Mouse (Mus musculus) layer of hippocampus, postnatal 10 days (tissue): Measurements from ENCODE around the gene Pacrg. TPM values are rescaled to one million over a fixed set of nuclear protein-coding genes. Genes with fewer than 3 reads are reported as not detected.
A peak's percentile ranks its signal among the peaks of the same experiment; 100 is the strongest.

Source experiments
- DNase-seq, 2 experiments: peaks; one replicate each; pipeline ENCODE4 v3.0.0; 2021; ENCODE audit warnings: low spot score in 2 of 2
- long read RNA-seq: library from polyadenylated mRNA; stranded (forward); transcript quantifications from one replicate; pipeline ENCODE4 v2.0.0, GENCODE M21; 2023
- total RNA-seq, 2 experiments: library from RNA; stranded (reverse); gene quantifications; 2 replicates each; pipeline ENCODE4 v1.2.3; 2021

The Pacrg gene
- 10 to 100 TPM; 17.5 to 18.2 TPM for total RNA-seq
- long read RNA-seq, transcript Pacrg-201 (5 exons, 1,475 nt): major isoform, 15 of 19 reads
- long read RNA-seq, partial matches to known transcripts: 0 of 19 reads
- long read RNA-seq, other reads (novel, unspliced or antisense): 4 of 19 reads

DNA sequence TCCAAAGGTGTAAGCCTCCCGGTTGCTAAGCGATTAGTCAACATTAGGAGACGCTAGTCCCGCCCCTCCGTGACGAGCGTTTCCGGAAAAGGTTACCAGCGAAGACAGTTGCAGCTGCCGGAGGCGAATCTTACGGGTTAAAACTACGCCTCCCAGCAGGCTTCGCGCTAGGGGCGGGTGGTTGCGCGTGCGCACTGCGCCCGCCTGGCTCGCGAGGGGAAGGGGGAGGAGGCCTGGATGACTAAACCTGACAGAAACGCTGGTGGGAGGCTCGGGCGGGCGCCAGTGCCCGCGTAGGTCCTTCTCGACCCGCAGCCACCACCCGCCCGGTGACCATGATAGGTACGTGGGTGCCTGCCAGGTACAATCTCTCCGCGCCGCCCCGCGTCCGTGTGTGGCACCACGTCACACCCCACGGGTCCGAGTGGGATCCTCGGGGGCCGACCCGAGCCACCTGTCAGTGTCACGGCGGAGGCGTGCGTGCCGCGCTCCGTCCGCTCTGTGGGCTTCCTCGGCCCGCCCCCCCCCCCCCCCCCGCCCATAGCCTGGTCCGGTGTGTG, at the start of gene Pacrg, which contains the start of gene Prkn:
Gene Pacrg, minus strand, starts transcription at position 164 of the 560 bp plus-strand sequence.
Gene Prkn, plus strand, starts transcription at position 237 of the 560 bp plus-strand sequence.
- peak; percentile 96 to 97 for DNase-seq

DNA sequence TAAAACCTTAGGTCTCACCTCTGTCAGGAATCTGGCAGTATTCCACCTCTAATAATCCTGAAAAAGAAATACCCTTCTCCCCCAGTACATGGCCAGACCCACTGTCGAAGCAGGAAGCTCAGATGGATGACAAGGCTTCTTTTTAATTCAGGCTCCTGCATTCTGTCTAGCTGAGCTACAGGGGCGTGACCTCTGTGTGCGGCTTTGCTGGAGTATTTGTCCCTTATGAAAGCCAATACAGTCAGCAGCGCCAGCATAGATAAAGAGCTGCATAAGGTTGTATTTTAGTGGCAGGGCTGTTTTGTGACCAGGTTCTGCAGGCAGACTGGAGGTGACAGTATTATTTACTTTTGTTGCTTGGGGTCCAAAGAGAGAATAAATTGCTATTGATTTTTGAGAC, 47.8 kb upstream of the Pacrg start:
- DNase-seq: no peak

DNA sequence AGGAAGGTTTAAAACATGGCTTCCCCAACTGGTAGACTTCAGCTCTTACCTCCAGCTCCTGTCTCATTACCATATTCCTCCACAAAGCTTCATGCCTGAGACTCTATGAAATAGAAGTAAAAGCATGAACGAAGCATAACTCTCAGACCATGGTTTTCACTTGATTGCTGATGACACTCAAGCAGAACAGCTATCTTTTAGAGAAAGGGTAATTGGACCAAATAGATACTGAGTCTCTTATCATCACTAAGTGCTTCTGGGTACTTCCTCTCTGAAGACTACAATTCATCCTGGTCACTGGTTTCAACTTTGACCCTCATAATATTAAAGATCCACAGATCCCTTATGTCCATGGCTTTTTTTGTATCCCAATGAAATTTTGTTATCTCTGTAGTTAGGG, 42.1 kb upstream of the Pacrg start:
- no peak for DNase-seq

DNA sequence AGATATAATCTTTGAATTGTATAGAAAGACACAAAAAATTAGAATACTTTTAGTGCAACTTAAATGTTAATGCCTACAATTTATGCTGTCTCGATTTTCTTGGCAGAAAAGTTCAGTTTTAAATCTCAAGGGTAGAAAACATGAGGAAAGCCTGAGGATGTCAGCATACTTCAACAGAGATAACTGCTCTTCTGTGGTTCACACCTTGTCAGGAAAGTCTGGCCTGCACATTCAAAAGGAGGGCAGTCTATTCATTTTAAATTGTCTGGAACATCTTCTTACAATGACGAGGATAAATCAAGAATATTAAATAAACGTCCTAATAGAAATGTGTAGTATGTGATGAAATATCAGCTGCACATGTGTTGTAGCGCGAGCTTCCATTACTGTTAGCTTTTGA, 38.9 kb upstream of the Pacrg start:
- no peak for DNase-seq

DNA sequence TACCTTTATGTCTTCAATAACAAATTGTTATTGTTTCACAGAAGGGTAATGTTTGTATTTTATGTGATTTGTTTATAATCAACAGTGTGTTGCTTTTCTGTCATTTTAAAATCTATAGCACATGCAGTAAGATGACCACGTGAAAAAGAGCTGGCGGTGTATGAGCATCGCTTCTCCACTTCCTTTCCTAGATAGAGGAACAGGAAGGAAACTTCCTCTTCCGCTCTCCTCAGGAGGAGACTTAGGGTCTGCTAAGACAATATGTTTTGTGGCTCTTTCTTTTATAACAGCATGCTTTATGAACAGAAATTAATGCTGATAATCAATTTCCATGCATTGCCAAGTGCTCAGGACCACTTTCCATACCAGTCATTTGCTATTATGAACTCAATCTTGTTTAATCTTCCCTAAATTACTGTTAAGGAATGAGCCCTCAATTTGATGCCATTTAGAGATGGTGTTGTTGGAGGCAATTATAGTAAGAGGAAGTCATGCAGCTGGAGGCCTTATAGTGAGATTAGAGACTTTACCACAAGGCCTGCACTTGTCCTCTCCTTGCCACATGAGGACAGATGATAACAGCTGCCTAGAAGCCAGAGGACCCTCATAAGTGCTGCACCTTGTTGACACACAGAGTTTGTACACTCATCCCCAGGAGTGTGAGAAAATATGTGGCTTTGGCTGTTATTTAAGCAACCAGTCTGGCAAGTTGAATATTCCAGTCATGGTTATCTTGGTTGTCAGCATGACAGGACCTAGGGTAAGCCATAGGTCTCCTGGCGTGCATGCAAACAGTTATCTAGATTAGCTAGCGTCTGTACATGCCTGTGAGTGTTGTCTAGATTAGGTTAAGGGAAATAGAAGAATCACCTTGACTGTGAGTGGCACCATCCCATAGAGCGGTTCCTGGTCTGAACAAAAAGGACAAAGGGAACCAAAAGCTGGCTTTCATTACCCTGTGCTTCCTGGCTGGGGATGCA, 34.4 kb upstream of the Pacrg start:
- DNase-seq: no peak

DNA sequence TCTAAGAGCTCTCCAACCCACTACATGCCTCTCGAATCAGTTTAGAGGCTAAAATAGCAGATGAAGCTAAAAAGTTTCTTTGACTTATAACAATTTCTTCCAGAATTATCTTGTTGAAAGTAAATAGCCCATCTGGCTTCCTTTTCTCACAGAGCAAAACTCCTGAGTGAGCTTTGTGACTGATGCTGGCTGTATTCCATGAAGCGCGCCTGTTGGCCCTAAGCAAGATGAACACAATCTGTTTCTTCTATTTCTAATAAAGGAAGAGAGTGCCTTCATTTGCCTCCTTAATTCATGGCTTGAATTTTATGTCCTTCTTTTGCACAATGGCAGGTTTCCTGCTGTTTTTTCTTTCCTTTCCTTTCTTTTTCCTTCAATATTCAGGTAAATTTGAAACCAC, 14.1 kb upstream of the Pacrg start:
- no peak for DNase-seq

DNA sequence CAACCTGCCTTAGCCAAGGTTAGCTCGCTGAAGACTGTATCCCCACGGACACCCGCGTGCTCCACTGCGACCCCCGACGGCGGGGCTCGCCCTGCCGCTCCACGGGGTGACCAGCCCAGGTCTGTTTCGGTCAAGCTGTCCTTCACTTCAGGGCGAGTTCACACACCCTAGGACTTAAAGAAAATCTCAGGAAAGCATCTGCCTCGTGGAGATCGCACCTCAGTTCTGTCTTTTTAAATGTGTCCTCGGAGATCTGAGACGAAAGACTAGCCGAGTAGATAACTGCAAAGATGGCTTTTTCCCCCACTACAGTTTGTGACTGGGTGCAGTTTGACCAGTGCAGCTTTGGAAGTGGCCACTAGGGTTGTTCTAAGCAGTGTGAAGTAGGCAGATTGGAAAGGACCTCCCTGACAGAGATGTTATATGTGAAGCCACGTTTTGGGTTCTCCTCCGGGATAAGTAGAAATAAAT, 655 bp upstream of the Pacrg start:
- peak; percentile 56 to 59 for DNase-seq

DNA sequence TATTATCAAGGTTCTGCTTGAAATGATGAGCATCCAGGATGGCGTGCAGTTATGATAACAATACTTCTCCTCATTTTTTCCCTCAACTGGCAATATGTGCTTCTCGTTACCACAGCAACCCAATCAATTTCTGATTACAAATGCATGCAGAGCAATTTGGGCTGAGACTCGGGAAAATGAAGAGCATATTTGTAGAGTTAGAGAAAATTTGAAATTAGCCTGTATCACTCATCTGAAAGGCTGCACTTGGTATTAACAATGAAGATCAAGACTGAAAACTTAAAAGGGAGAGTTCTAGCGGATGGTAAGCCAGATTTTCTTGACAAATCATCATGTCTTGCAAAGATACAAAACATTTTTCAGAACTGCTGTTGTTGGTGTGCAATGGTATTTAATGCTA, 21.1 kb downstream of the Pacrg start:
- DNase-seq: no peak

DNA sequence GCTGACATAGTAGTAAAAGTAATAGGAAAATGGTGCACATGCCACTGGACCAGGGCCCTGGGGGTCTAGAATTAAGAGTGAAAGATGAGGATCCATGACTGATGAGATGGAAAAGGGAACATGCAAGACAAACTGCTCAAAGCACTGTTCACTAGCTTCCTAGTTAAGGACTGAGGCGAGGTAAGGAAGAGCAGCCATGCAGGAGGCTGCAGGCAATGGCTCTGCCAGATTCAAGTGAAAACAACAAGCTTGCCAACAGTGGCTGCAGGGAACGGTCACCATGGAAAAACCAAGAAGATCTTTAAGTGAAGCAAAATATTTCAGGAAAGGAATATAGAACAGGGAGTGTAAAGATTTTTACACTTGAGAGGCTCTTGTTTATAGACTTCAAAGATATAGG, 31.5 kb downstream of the Pacrg start:
- no peak for DNase-seq

DNA sequence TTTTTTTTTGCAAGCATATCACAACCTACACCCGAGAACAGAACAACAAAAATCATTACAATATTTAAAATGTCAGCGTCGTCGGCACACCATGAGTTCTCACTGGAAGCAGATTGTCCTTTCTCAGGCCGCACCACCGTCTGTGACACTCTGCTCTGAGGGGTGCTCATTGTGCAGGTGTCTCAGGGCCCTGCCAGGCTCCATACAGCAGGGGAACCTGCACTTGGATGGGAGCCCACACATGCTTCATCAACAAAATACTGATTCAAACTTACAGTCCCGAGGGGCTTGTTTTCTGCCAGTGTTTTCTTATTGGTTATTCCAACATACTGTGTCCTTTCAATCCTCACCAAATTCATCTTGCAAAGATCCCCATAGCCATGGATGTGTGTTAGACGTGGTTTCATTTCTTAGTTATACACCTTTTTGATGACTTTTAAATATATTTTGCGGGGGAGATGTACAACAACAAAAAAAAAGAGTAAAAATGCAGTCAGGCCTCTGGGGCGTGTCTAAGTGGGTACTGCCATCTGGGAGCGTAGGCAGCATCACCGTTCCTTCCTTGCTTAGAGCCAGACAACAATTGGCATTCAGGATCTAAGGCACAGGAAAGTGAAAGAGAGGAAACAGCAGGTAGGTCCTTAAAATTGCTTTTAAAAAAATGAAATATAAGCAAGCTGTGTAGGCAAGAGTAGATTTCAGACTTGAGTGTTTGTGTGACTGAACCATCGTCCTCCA, 32.7 kb downstream of the Pacrg start:
- no peak for DNase-seq

DNA sequence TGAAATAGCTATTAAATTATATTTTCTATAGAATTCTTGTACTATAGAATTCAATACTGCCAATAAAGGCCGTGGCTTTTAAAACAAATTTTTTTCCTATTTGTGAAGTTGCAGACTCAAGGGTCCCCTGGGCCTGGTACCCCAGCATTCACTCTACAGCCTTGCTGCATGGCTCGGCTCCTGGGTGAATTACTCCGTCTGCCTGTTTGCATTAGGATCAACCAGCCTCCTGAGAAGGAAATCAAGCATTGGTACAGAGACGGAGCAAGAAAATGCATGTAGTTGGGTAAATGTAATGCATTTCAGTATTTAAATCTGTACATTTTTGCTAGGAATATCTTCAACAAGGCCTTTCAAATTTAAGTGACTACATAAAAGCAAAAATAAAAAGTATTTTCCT, 33.4 kb downstream of the Pacrg start:
- DNase-seq: no peak

DNA sequence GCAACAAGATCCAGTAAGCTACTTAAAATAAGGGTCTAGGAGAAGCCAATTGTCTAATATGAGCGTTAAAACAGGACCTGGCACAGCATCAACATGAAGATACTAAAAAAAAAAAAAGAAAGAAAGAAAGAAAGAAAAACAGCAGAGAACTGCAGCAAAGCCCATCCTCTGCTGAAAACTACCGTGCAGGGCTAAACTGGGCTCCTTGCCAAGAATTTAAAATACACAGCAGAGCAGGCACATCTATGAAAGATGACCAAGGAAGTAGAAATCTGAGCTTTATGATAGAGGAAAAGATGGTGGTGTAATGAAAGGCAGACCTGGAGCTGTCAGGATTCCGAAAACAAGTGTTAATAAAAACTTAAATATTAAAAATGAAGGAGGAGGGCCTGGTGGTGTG, 48.5 kb downstream of the Pacrg start:
- DNase-seq: no peak

DNA sequence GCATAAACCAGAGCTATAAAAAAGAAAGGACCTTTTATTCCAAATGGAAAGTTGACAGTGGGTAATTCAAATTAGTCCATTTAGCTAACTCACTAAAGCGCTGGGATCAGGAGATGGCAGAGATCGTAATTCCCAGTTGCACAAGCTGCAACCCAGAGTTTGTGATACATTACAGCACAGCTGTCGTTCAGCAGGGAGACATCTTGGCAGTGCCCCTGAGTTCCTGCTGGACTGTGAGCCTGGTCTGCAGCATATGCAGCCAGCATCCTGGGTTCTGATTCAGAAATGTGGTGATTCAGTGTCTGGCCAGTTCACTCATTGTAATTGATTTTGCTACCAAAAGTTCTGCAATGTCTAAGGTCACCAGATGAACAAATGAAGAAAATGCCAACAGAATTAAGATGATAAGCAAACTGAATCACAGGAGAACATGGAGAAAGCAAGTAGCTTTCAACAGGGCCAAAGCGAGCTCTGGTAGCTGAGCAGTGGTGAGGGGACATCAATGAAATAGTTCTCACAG, 55.6 kb downstream of the Pacrg start:
- no peak for DNase-seq

DNA sequence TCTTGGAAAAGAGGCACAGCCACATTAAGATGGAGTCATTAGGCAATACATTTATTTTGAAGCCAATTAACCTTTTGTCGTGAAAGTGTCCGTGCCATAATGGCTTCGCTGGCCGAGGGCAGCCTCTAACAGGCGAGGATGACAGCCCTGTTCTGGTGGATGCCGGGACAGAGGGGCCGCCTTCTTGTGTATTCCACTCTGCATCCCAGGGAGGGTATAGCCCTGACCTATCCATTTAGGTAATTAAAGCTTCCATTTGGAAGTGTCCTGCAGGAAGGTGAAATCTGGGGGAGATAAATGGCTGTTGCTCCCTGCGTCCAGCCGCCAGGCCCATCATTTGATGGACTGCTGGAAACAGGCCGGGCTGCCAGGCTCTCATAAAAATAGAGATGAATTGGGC, 63.6 kb downstream of the Pacrg start:
- no peak for DNase-seq

DNA sequence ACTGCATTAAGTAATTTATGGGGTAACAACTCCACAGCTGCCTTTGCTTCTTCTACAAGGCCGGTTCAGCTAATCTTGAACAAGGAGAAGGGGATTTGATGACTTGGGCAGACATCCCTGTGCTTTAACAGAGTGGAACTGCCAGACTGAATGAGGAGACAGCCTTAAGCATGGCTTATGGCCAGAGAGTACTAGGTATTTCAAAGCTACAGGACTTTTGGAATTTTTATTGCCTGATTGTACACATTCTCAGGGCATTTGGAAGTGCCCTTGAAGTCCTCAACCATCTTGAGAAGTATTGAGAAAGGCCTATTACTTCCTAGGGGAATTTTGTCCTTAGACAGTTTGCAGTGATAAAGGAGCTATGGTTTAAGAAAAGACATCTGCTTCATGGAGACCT, 65.6 kb downstream of the Pacrg start:
- no peak for DNase-seq

DNA sequence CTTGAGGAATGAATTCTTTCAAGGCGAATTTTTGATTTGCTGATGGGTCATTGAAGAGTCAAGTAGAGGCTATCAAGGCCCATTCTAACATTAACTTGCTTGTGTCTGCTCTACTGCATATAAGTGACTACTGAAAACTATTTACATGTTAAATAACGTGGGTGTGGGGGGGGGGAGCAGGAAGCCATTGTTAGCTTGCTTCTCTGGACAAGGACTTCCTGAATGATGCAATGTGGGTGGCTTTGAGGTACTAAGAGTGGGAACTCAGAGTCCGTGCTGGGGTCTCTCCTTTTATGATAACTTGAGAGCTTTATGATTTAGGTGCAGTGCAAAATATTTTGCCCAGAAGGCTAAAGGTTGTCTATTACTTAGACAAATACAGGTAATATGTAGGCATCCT, 67.9 kb downstream of the Pacrg start:
- no peak for DNase-seq

DNA sequence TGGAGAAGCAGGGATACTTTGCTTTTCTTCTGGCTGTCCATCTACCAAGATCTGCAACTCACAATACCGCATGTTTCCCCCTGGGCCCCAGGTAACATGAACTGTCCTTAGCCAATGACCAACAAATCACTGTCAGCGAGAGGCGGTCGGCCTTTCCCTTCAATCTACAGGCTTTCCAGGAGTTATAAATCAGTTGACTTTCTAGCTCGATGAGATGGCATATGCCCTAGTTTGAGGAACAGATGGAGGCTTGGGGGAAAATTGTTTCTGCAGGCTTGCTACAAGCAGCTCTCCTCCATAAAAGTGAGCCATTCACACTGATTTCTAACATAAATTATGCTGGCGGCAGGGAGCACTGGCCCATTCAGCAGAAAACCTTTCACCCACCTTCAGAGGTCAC, 70.2 kb downstream of the Pacrg start:
- DNase-seq: peak; percentile 17 to 35

DNA sequence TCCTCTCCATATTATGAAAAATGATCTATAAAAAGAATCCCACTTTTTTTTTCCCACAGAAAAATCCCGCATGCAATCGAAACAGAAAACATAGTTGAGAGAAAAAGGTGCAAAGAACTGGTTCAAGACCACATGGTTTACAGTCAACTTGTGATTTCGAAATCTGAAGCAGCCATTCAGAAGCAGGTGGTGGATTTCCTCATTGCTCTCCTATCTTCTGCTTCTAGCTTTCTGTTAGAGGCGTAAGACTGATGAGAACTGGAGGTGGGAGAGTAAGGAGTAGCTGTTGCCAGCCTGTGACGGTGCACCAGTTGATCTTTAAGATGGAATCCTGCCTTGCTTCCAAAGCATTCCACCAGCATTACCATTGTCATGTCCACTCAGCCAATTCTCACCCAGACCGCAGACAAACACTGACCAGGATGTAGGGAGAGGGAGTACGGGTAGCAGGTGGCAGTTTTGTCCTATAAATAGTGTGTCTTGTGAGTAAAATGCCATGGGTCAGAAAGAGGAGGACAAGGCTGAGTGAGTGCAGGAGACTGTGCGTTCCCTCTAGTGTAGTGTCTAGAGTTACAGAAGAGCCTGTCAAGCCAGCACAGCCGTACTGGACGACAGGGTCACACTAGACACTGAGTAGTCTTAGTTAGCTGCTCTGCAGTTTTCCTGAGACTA, 73.2 kb downstream of the Pacrg start:
- no peak for DNase-seq

DNA sequence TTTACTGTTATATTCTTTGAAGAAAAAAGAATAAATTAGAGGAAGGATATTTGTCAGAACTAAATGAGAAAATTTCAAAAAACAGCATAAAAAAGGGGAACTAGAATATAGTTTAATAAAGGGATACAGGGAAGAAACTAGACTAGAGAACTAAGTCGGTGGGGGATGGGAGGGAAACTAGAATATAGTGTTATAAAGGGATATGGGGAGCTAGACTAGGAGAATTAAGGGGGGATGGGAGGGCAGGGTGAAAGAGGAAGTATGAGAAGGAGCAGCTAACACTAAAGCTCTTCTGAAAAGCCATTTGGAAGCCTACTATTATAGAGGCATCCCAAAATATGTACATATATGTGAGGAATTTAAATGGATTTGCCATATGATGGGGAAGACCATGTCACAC, 75.8 kb downstream of the Pacrg start:
- DNase-seq: no peak

DNA sequence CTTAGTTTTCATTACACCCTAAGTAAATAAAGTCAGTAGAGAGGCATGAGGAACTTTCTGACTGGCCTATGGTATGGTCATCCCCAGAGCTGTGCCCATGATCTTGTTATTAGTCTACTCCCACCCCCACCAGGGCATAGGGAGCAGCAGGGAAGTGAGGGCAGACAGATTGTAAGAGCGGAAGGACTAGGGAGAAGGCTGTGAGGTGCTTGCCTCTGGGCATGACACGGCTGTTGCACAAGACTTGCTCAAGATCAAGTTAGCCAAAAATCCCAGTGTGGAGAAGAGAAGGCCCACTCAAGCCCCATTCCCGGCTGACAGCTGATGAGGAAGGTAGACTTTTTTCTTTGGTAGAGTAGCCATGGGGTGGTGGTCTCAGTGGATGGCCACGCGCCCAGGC, 82.7 kb downstream of the Pacrg start:
- DNase-seq: no peak
